In the genomic region with DNA sequence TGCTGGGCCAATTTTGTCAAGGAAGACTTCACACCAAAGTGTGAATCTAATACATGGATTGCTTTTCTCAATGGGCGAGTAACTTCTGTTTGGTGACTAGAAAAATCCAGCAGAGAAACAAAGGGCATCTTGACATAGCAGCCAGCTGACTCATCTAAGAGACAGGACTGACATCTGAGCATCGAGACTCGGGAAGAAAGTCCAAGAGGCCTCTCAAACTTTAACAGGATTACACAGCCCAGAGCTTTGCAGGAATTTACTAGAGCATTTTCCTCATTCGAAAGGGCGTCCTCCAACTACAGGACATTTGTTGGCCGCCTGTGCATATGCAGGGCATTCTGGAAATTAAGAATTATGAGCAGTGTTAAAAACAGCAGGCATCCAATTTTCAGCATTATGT, we compare ENCODE assay signal across 29 mouse cellular contexts. TPM values are rescaled to one million over a fixed set of nuclear protein-coding genes. Genes with fewer than 3 reads are reported as not detected.
DNase-seq lines count a peak whose midpoint lies in the region; ATAC-seq and TF ChIP-seq lines count a peak whose summit lies in the region.
"Had no signal": no experiment of that assay in that cellular context is flagged by ENCODE, and none has a peak within 500 bp of the region (broad histone marks: within the 10 kb centered on the region; RNA-seq: fewer than 3 reads in every experiment).

No protein-coding gene starts in this region.

- intact Hi-C loops in left cerebral cortex, adult 2 months (cut with DNase I) = no loop called here

- TF ChIP-seq POLR2A in kidney, adult 2 months (IDR thresholded peaks at IDR 0.05; ENCODE audit: low read depth, low read length) = no peak

- no peaks in the 10 kb centered on the region for H3K9me3 ChIP-seq in kidney, postnatal 0 days (replicated peaks; ENCODE audit: low read length)
- H3K9me3 ChIP-seq in forebrain, embryonic 16.5 days (ENCODE audit: control insufficient read depth, low read length) = no peaks in the 10 kb centered on the region
- H3K9me3 ChIP-seq: embryonic facial prominence, embryonic 13.5 days; hindbrain, embryonic 13.5 days; limb, embryonic 15.5 days; neural tube, embryonic 15.5 days had no signal

- no peaks in the 10 kb centered on the region for H3K27me3 ChIP-seq in kidney, adult 2 months (replicated peaks; ENCODE audit: control insufficient read depth, insufficient read depth, low read length)
- H3K27me3 ChIP-seq in kidney, postnatal 0 days (ENCODE audit: insufficient read depth, low read length) = no peaks in the 10 kb centered on the region
- no peaks in the 10 kb centered on the region for H3K27me3 ChIP-seq in forebrain, embryonic 16.5 days (replicated peaks; ENCODE audit: control insufficient read depth, insufficient read depth, low read length)
- H3K27me3 ChIP-seq: embryonic facial prominence, embryonic 13.5 days; hindbrain, embryonic 13.5 days; limb, embryonic 15.5 days; neural tube, embryonic 15.5 days had no signal

- H3K4me3 ChIP-seq in kidney, adult 2 months (ENCODE audit: insufficient read depth, low read depth, low read length) = no peak overlapping the region
- no peak overlapping the region for H3K4me3 ChIP-seq in kidney, postnatal 0 days (replicated peaks; ENCODE audit: low read depth, low read length)
- H3K4me3 ChIP-seq in forebrain, embryonic 16.5 days (replicated peaks; ENCODE audit: low read length) = no peak overlapping the region
- H3K4me3 ChIP-seq in left cerebral cortex, adult 2 months = no peak overlapping the region
- H3K4me3 ChIP-seq: embryonic facial prominence, embryonic 13.5 days; erythroblast, embryonic 14.5 days; hindbrain, embryonic 13.5 days; layer of hippocampus, adult 2 months; limb, embryonic 15.5 days; neural tube, embryonic 15.5 days had no signal

- DNase-seq in retina, embryonic 14.5 days (ENCODE audit: low spot score) = peak; percentile 32
- no peak for DNase-seq in retina, postnatal 1 day
- peak; percentile 91 for DNase-seq in kidney, adult 2 months
- DNase-seq in kidney, postnatal 0 days (ENCODE audit: low spot score) = peak; percentile 49
- DNase-seq in yolk sac, embryonic 10.5 days (ENCODE audit: low spot score) = peak; percentile 34
- DNase-seq in MN1 (ENCODE audit: low spot score) = no peak
- no peak for DNase-seq in left cerebral cortex, adult 2 months (ENCODE audit: extremely low spot score in 1 of 2, low spot score in 2 of 2)
- DNase-seq: adrenal gland, postnatal 14 days; cerebellum, adult 18-20 months; cerebellum, postnatal 10 days; forebrain, postnatal 0 days; heart, postnatal 4 days; lung, adult 2 months; lung, postnatal 10 days; midbrain, embryonic 14.5 days; right cerebral cortex, postnatal 4 days; thymus, adult 2 months; thymus, postnatal 36 days had no signal

- H3K4me2 ChIP-seq in kidney, postnatal 0 days (ENCODE audit: low read length) = no peak overlapping the region
- H3K4me2 ChIP-seq in forebrain, embryonic 16.5 days (ENCODE audit: low read length) = no peak overlapping the region
- H3K4me2 ChIP-seq: embryonic facial prominence, embryonic 13.5 days; hindbrain, embryonic 13.5 days; limb, embryonic 15.5 days; neural tube, embryonic 15.5 days had no signal

- no peak overlapping the region for H3K9ac ChIP-seq in kidney, postnatal 0 days (ENCODE audit: low read depth, low read length)
- no peak overlapping the region for H3K9ac ChIP-seq in forebrain, embryonic 16.5 days (replicated peaks; ENCODE audit: low read depth, low read length)
- H3K9ac ChIP-seq: embryonic facial prominence, embryonic 13.5 days; forebrain, postnatal 0 days; hindbrain, embryonic 13.5 days; limb, embryonic 15.5 days; liver, embryonic 14.5 days; neural tube, embryonic 15.5 days had no signal

- peaks cover 13% of the 10 kb centered on the region for H3K4me1 ChIP-seq in kidney, adult 2 months (ENCODE audit: control insufficient read depth, insufficient read depth, low read length)
- peaks cover 19% of the 10 kb centered on the region; the same call in 1 of the 2 replicates for H3K4me1 ChIP-seq in kidney, postnatal 0 days (replicated peaks; ENCODE audit: insufficient read depth, low read length)
- peaks cover 16% of the 10 kb centered on the region for H3K4me1 ChIP-seq in forebrain, embryonic 16.5 days (replicated peaks; ENCODE audit: control insufficient read depth, insufficient read depth, low read length)

- H3K36me3 ChIP-seq in kidney, adult 2 months (ENCODE audit: control insufficient read depth, insufficient read depth, low read length) = no peaks in the 10 kb centered on the region
- no peaks in the 10 kb centered on the region for H3K36me3 ChIP-seq in kidney, postnatal 0 days (ENCODE audit: insufficient read depth, low read length)
- no peaks in the 10 kb centered on the region for H3K36me3 ChIP-seq in forebrain, embryonic 16.5 days (ENCODE audit: control insufficient read depth, insufficient read depth)
- H3K36me3 ChIP-seq: embryonic facial prominence, embryonic 13.5 days; hindbrain, embryonic 13.5 days; limb, embryonic 15.5 days; neural tube, embryonic 15.5 days had no signal

- no peak for TF ChIP-seq CTCF in kidney, adult 2 months (conservative IDR thresholded peaks at IDR 0.05; ENCODE audit: insufficient read depth, insufficient read length, low read depth, low read length)
- TF ChIP-seq CTCF in kidney, postnatal 0 days (IDR thresholded peaks at IDR 0.05; ENCODE audit: low read depth) = no peak
- no peak for TF ChIP-seq CTCF in left cerebral cortex, adult 2 months (IDR thresholded peaks at IDR 0.05)

- peak overlapping the region; percentile 91 for H3K27ac ChIP-seq in kidney, adult 2 months (ENCODE audit: insufficient read depth, low read depth, low read length)
- no peak overlapping the region for H3K27ac ChIP-seq in kidney, postnatal 0 days
- no peak overlapping the region for H3K27ac ChIP-seq in forebrain, embryonic 16.5 days (ENCODE audit: low read length)
- no peak overlapping the region for H3K27ac ChIP-seq in left cerebral cortex, adult 2 months
- H3K27ac ChIP-seq: embryonic facial prominence, embryonic 13.5 days; hindbrain, embryonic 13.5 days; layer of hippocampus, adult 2 months; limb, embryonic 15.5 days; liver, embryonic 14.5 days; neural tube, embryonic 15.5 days; stomach, postnatal 0 days had no signal

- 47% methylated on average over 6 of the region's 6 CpGs for WGBS in kidney, adult 2 months
- WGBS in kidney, postnatal 0 days = 49% methylated on average over 6 of the region's 6 CpGs
- 39% methylated on average over 6 of the region's 6 CpGs for WGBS in forebrain, embryonic 16.5 days

- peak; percentile 27; the same call in 1 of the 2 replicates for ATAC-seq in kidney, postnatal 0 days (replicated peaks; ENCODE audit: low FRiP score, low read depth)
- no peak for ATAC-seq in forebrain, embryonic 16.5 days
- ATAC-seq: CD4-positive, CD25-positive, alpha-beta regulatory T cell, adult 4 months; forebrain, postnatal 0 days; intestine, embryonic 16.5 days had no signal

RNA-seq across cellular contexts. Expression of a gene that starts 4.9 kb away (rescaled TPM):
- 7.9 and 12.5 TPM in 2 replicates for polyA plus RNA-seq in kidney, adult 2 months (2012; rRNA removed)
- polyA plus RNA-seq in kidney, postnatal 0 days (2015; fragmentation: Nextera tagmentation; extraction: Ambion mirVana) = 90.2 and 95.4 TPM in 2 replicates
- 46.7 and 55.1 TPM in 2 replicates for polyA plus RNA-seq in forebrain, embryonic 16.5 days (2015; fragmentation: Nextera tagmentation; extraction: Ambion mirVana)
- 10 to 100 TPM; 35.7 to 38.5 TPM for total RNA-seq in left cerebral cortex, adult 2 months (2021)

Comparison
In these comparisons a context has a peak if more than half of its experiments do, and no peak if none do; other contexts are left out.
1. DNase-seq: peak in retina, embryonic 14.5 days (single experiment), kidney, adult 2 months (single experiment), kidney, postnatal 0 days (single experiment) and yolk sac, embryonic 10.5 days (single experiment); none in retina, postnatal 1 day (single experiment), MN1 (single experiment) and left cerebral cortex, adult 2 months (0 of 2).